Mouse (Mus musculus): ENCODE data around the gene Traf6. TPM values are rescaled to one million over a fixed set of nuclear protein-coding genes. Genes with fewer than 3 reads are reported as not detected.

The Traf6 gene
- polyA plus RNA-seq, 1 experiment, result 12.5 TPM

DNA sequence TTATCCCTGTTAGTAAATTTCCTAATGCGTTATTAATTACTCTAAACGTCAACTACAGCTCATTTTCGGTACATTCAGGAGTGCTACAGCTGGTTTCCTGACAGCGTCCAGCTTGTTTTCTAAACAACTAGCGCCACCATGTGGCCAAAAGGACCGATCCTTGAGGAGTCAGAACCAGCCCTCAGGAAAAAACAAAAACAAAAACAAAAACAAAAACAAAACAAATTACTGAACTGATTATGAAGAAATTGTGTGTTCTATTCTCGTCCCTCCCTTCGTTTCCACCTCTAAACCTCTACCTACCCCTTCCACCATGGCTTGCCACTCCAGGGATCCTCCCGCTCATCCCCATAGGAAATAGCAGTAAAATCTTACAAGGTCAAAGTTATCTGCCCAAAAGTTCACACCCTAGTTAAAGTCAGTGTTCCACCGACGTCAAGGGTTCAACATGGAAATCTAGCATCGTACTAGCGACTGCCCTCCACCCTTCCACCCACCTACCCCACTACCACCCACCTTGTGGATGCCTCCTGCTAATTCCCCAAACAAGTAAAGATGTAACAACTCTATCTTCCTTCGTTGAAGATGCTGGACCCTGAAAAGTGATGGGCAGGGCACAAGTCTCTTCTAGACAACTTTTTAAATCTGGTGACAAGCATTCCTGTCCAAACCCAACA, 25.2 kb upstream of the Traf6 start:
- no peak for TF ChIP-seq POLR2A (IDR thresholded peaks at IDR 0.05; ENCODE audit: borderline replicate concordance, extremely low read depth, low read depth, low read length)
- TF ChIP-seq CTCF (IDR thresholded peaks at IDR 0.05; ENCODE audit: insufficient read depth, low read length), result peak; percentile 65
- Histone ChIP-seq H3K4me1 (ENCODE audit: control insufficient read depth, insufficient read depth, low read length) (no peaks in the 10 kb centered on the region), H3K4me3 (replicated peaks; ENCODE audit: extremely low read depth, low read depth, low read length) (no peak overlapping the region)
- 18% methylated on average over 14 of the region's 14 CpGs for WGBS
- peak; percentile 59 for DNase-seq

DNA sequence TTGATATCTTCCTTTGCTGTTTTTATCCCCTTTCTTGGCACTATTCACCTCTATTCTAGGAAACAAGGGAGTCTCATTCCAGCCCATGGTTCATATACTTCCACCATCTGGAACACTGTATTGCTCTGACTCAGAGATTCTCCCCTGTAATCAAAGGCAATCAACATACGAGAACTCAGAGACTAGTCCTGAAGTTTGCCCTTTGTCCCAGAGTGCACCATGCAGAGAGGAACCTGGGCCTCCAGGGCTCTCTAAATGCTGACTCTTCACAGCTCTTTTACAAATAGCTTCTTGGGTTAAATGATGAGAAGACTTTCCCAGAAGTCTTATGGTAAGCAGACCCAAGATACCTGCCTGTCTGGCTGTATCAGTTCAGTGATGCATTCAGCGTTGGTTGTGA, 17.7 kb upstream of the Traf6 start:
- 72% methylated on average over 2 of the region's 2 CpGs for WGBS
- Histone ChIP-seq H3K4me1 (ENCODE audit: control insufficient read depth, insufficient read depth, low read length) (no peaks in the 10 kb centered on the region), H3K4me3 (replicated peaks; ENCODE audit: extremely low read depth, low read depth, low read length) (no peak overlapping the region)
- TF ChIP-seq POLR2A (IDR thresholded peaks at IDR 0.05; ENCODE audit: borderline replicate concordance, extremely low read depth, low read depth, low read length) (no peak), CTCF (IDR thresholded peaks at IDR 0.05; ENCODE audit: insufficient read depth, low read length) (no peak)
- DNase-seq, result no peak

DNA sequence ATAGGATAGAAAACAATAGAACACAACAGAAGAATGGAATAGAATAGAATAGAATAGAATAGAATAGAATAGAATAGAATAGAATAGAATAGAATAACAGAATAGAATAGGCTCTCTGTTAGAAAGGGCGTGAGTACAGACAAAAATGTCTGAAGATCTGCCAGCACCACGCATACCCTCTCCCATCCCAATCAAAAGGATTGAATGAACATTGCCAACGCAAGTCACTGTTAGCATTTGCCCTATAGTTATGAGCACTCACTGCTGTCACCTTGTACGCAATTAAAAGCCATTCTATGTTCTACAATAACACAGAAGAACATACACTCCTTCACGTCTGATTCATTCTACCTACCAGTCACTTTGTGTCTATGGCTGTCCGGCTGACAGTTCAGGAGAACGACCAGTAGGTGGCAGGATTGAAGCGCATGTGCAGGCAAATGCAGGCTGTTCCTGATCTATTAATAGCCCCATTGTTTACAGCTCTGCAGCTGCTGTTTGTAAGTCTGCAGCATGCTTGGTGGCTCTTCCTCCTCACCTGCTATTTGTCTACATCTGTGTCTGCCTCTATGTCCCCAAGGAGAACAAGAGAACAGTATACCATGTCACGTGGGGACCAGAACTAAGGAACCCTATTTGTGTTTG, 13.0 kb upstream of the Traf6 start:
- TF ChIP-seq CTCF (IDR thresholded peaks at IDR 0.05; ENCODE audit: insufficient read depth, low read length), result peak; percentile 89
- TF ChIP-seq POLR2A (IDR thresholded peaks at IDR 0.05; ENCODE audit: borderline replicate concordance, extremely low read depth, low read depth, low read length), result no peak
- no peak overlapping the region for H3K4me3 ChIP-seq (replicated peaks; ENCODE audit: extremely low read depth, low read depth, low read length)
- no peaks in the 10 kb centered on the region for H3K4me1 ChIP-seq (ENCODE audit: control insufficient read depth, insufficient read depth, low read length)
- 21% methylated on average over 9 of the region's 9 CpGs for WGBS
- peak; percentile 59 for DNase-seq

DNA sequence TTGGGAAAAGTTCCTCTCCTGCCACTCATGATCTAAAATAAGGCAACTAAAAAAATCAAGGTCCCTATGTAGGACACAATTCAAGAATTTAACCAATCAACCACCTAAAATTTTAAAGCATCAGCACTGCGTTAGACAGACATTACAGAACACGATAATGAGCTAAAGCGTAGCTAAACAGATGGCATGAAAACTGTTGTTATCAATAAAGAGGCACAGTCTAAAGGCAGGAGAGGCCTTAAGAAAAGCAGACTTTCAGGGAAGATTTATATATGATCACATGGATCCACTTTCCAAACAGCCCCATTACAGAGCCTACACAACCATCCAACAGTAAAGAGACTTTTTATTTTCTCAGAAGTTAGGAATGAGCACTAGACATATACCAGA, 12.5 kb upstream of the Traf6 start:
- TF ChIP-seq CTCF (IDR thresholded peaks at IDR 0.05; ENCODE audit: insufficient read depth, low read length) (no peak), POLR2A (IDR thresholded peaks at IDR 0.05; ENCODE audit: borderline replicate concordance, extremely low read depth, low read depth, low read length) (no peak)
- H3K4me1 ChIP-seq (ENCODE audit: control insufficient read depth, insufficient read depth, low read length), result no peaks in the 10 kb centered on the region
- no peak overlapping the region for H3K4me3 ChIP-seq (replicated peaks; ENCODE audit: extremely low read depth, low read depth, low read length)
- WGBS, result 95% methylated on average over 3 of the region's 3 CpGs
- no peak for DNase-seq

DNA sequence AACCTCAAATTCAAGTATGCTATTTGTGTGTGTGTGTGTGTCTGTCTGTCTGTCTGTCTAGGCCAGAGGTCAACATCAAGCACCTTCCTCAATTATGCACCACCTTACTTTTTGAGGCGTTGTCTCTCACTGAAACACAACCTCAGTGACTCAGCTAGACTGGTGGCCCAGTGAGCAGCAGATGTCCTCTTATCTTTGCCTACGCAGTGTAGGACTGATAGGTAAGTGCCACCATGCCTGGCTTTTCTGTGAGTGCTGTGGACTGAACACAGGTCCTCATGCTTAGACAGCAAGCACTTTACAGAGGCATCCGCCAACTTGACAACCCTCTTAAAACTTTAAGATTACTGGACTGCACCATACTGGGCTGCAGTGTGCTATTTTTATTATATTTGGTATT, 9.5 kb upstream of the Traf6 start:
- no peak for DNase-seq
- 82% methylated on average over 3 of the region's 3 CpGs for WGBS

DNA sequence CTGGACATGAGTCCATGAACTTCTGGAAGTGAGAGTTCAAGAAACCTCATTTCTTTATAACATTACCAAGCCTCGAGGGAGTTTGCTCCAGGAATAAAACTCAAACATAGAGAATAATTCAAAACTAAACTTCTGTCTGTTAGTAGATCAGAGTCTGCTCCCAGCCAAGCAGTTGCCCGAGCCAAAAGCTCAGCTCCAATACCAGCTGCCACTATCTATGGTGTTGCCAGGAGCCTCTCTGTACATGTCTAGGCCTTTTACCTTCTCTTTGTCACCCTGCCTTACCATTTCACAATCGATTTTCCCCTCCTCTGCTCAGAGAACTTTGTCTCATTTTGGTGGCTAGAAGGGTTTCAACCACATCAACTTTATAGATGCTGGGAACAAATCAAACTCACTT, 4.7 kb upstream of the Traf6 start:
- WGBS, result 55% methylated on average over 3 of the region's 3 CpGs
- TF ChIP-seq CTCF (IDR thresholded peaks at IDR 0.05; ENCODE audit: insufficient read depth, low read length), result no peak
- TF ChIP-seq POLR2A (IDR thresholded peaks at IDR 0.05; ENCODE audit: borderline replicate concordance, extremely low read depth, low read depth, low read length), result no peak
- no peak for DNase-seq
- Histone ChIP-seq H3K4me3 (replicated peaks; ENCODE audit: extremely low read depth, low read depth, low read length) (no peak overlapping the region), H3K4me1 (ENCODE audit: control insufficient read depth, insufficient read depth, low read length) (peaks cover 2% of the 10 kb centered on the region; the same call in 1 of the 2 replicates)

More for the DNA sequence above, 9.5 kb upstream of the Traf6 start:
- Histone ChIP-seq H3K4me1 (ENCODE audit: control insufficient read depth, insufficient read depth, low read length) (no peaks in the 10 kb centered on the region), H3K4me3 (replicated peaks; ENCODE audit: extremely low read depth, low read depth, low read length) (no peak overlapping the region)
- TF ChIP-seq CTCF (IDR thresholded peaks at IDR 0.05; ENCODE audit: insufficient read depth, low read length) (no peak), POLR2A (IDR thresholded peaks at IDR 0.05; ENCODE audit: borderline replicate concordance, extremely low read depth, low read depth, low read length) (no peak)

DNA sequence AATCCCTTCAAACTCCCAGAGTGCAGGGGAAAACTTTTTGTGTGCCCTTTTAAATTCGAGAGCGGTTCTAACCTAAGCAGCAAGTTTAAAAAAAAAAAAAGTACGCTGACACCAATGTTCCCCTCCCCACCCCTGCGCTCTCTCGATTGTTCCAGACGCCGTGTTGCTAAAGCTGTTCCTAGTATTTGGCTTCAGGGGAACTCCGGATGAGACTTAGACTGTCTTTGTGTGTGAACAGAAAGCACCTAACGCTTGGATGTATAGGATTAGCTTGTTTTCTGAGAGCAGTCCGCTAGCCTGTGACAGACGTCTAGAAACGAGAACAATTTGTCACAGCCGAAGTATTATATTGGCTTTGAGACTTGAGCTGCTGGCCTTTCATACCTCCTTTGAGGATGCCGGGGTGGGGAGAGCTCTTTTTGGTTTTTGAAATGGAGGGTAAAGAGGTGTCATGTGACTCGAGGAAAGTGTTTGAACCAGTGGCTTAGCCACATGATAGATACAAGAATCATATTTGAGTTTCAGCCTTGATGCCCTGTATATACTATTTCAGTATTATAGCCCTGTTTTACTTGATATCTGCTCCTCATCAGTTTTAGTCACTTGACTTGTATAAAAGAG, 1.0 kb downstream of the Traf6 start:
- Histone ChIP-seq H3K4me3 (replicated peaks; ENCODE audit: extremely low read depth, low read depth, low read length) (peak overlapping the region; percentile 81), H3K4me1 (ENCODE audit: control insufficient read depth, insufficient read depth, low read length) (peaks cover 11% of the 10 kb centered on the region)
- TF ChIP-seq POLR2A (IDR thresholded peaks at IDR 0.05; ENCODE audit: borderline replicate concordance, extremely low read depth, low read depth, low read length), result no peak
- TF ChIP-seq CTCF (IDR thresholded peaks at IDR 0.05; ENCODE audit: insufficient read depth, low read length), result no peak
- DNase-seq, result no peak
- WGBS, result 3% methylated on average over 15 of the region's 15 CpGs

DNA sequence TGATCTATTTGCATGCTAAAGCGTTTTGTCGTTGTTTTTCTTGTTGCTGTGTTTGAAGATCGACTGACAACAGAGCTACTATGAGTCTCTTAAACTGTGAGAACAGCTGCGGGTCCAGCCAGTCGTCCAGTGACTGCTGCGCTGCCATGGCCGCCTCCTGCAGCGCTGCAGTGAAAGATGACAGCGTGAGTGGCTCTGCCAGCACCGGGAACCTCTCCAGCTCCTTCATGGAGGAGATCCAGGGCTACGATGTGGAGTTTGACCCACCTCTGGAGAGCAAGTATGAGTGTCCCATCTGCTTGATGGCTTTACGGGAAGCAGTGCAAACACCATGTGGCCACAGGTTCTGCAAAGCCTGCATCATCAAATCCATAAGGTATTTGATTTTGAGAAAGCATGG, 6.2 kb downstream of the Traf6 start:
- Histone ChIP-seq H3K4me3 (replicated peaks; ENCODE audit: extremely low read depth, low read depth, low read length) (no peak overlapping the region), H3K4me1 (ENCODE audit: control insufficient read depth, insufficient read depth, low read length) (peaks cover 6% of the 10 kb centered on the region)
- no peak for TF ChIP-seq POLR2A (IDR thresholded peaks at IDR 0.05; ENCODE audit: borderline replicate concordance, extremely low read depth, low read depth, low read length)
- no peak for TF ChIP-seq CTCF (IDR thresholded peaks at IDR 0.05; ENCODE audit: insufficient read depth, low read length)
- no peak for DNase-seq
- WGBS, result 80% methylated on average over 12 of the region's 12 CpGs

DNA sequence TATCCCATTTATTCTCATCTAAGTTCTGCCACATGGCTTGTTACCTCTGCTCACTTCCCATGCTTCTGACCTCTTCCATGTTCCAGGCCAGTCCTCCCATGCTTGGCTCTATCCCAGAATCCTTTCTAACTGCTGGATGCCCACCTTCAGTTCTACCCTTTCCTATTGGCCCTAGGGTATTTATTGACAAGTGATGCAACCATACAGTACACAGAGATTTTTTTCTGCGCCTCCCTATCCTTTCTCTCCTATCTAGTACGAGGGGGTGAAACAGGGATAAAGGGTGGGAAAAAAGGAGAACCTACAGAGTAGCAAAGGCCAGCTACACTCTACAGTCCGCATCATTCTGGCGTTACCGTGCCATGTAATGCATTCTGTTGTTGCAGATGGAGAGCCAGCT, 9.8 kb downstream of the Traf6 start:
- WGBS, result 87% methylated on average over 5 of the region's 5 CpGs
- no peak for DNase-seq
- no peak for TF ChIP-seq CTCF (IDR thresholded peaks at IDR 0.05; ENCODE audit: insufficient read depth, low read length)
- no peak for TF ChIP-seq POLR2A (IDR thresholded peaks at IDR 0.05; ENCODE audit: borderline replicate concordance, extremely low read depth, low read depth, low read length)
- no peak overlapping the region for H3K4me3 ChIP-seq (replicated peaks; ENCODE audit: extremely low read depth, low read depth, low read length)
- no peaks in the 10 kb centered on the region for H3K4me1 ChIP-seq (ENCODE audit: control insufficient read depth, insufficient read depth, low read length)
